Mouse (Mus musculus) B cell, adult 67 days (primary cell): ENCODE measurements around the gene Ctla2a. TPM values are rescaled to one million over a fixed set of nuclear protein-coding genes. Genes with fewer than 3 reads are reported as not detected.

ENCODE experiments used
- total RNA-seq, 2 experiments: library from RNA; stranded (reverse); gene quantifications; 4 replicates each; pipeline ENCODE4 v1.2.4; 2023

The Ctla2a gene
- 1 to 10 TPM in 1 of 2 experiments, not detected in 1; 1.9 TPM for total RNA-seq

DNA sequence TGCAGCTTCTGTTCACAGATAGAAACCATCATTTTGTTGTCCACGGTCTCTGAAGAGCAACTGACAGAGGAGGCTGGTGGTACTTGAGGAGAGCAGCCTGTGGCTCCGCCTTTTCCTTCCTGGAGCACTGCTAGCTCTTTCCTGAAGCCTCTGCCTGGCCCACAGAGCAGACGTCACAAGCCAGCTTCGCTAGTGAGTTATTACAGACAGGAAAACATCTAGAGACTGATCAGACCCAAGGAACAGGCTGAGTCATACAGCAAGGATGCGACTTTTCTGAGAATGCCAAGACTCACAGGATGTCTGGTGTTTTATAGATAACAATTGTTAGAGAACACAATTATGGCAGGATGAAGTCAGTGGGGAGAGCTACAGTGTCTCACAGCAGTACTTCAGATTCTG is at the start of gene Ctla2a, which contains the start of gene Gm49391:
Ctla2a (minus strand) TSS at position 126 of the 402 bp plus-strand sequence.
Gm49391 (minus strand) TSS at position 72 of the 402 bp plus-strand sequence.

DNA sequence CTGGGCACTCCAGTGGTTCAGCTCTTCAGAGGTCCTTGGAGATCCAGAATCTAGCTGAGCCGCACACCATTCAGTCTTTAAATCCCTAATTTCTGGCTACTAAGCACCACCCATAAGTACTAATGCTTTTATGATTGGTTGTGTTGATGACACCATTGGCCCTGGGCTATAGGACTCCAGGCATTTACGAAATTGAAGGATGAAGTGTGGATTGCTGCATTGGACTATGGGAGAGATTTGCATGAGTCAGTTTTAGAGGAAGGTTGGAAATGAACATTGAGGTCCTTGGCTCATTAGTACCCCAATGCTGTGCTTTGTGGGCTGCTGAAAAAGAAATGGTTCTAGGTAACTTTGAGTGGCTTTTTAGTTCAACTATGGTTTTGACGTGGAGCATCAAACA is 5.5 kb upstream of the Ctla2a start, which contains the start of gene Tpbpa:
Tpbpa (minus strand) TSS at position 101 of the 400 bp plus-strand sequence.

DNA sequence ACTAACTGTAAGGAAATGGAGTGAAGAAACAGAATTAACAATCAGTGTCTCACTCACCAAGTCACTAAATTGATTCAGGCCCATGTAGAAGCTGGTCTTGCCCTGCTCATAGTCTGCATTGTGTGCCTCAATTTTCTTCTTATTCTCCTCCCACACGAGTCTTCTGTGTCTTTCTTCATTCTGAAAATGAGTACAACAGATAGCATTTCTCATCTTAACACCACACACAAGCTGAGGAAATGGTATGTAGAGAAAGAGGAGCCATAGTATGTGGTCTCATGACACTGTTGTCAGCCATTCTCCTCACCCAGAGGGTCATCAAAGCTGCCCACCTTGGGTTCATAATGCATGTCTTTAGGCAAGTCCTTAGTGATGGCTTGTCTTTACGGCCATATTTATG is 935 bp downstream of the Ctla2a start, which contains the start of gene Gm49393:
Gm49393 (minus strand) TSS at position 101 of the 400 bp plus-strand sequence.

DNA sequence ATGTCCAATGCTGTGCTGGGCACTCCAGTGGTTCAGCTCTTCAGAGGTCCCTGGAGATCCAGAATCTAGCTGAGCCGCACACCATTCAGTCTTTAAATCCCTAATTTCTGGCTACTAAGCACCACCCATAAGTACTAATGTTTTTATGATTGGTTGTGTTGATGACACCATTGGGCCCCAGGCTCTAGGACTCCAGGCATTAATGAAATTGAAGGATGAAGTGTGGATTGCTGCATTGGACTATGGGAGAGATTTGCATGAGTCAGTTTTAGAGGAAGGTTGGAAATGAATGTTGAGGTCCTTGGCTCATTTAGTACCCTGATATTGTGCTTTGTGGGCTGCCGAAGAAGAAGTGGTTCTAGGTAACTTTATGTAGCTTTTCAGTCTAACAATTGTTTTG is 31.6 kb downstream of the Ctla2a start, which contains the start of gene Tpbpb:
Tpbpb (minus strand) TSS at position 101 of the 400 bp plus-strand sequence.

DNA sequence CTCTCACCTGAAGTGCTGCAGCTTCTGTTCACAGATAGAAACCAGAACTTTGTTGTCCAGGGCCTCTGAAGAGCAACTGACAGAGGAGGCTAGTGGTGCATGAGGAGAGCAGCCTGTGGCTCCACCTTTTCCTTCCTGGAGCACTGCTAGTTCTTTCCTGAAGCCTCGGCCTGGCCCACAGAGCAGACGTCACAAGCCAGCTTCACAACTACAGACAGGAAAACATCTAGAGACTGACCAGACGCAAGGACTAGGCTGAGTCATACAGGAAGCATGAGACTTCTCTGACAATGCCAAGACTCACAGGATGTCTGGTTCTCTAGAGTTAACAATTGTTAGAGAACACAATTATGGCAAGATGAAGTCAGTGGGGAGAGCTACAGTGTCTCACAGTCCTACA is 39.1 kb downstream of the Ctla2a start, which contains the start of gene Ctla2b:
Ctla2b (minus strand) TSS at position 120 of the 400 bp plus-strand sequence.

DNA sequence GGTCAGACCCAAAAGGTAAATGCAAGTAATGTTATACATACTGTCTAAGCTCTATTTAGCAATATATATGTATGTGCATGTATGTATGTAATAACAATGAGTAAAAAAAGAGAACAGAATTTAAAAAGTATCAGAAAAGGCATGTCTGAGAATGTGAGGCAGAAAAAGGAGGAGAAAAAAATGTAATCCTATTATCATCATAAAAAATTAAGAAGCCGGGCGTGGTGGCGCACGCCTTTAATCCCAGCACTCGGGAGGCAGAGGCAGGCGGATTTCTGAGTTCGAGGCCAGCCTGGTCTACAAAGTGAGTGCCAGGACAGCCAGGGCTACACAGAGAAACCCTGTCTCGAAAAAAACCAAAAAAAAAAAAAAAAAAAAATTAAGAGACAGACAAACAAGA is 39.6 kb downstream of the Ctla2a start, which contains the start of gene Gm49392:
Gm49392 (minus strand) TSS at position 101 of the 400 bp plus-strand sequence.

Other genes with a start within 250 kb of the Ctla2a start
- not detected for gene BC051665, start 150.3 kb downstream of the Ctla2a start, total RNA-seq
- not detected for gene Ctsll3, start 133.8 kb downstream of the Ctla2a start, total RNA-seq
- not detected for gene 4930486L24Rik, start 72.2 kb downstream of the Ctla2a start, total RNA-seq
- not detected for gene Gm49392, start 39.7 kb downstream of the Ctla2a start, total RNA-seq
- 1 to 10 TPM in 1 of 2 experiments, under 1 TPM in 1; 0.93 to 1.0 TPM for gene Ctla2b, start 39.2 kb downstream of the Ctla2a start, total RNA-seq
- gene Tpbpb, start 31.7 kb downstream of the Ctla2a start, total RNA-seq, result not detected
- not detected for gene Gm49393, start 1.0 kb downstream of the Ctla2a start, total RNA-seq
- gene Gm49391, start 54 bp downstream of the Ctla2a start, total RNA-seq, result not detected
- gene Tpbpa, start 5.4 kb upstream of the Ctla2a start, total RNA-seq, result not detected
- not detected for gene Ctsj, start 69.3 kb upstream of the Ctla2a start, total RNA-seq
- gene Ctsq, start 104.0 kb upstream of the Ctla2a start, total RNA-seq, result not detected
- not detected for gene Ctsr, start 227.6 kb upstream of the Ctla2a start, total RNA-seq